Comparison of ENCODE assay signal across 8 mouse cellular contexts in the genomic region with DNA sequence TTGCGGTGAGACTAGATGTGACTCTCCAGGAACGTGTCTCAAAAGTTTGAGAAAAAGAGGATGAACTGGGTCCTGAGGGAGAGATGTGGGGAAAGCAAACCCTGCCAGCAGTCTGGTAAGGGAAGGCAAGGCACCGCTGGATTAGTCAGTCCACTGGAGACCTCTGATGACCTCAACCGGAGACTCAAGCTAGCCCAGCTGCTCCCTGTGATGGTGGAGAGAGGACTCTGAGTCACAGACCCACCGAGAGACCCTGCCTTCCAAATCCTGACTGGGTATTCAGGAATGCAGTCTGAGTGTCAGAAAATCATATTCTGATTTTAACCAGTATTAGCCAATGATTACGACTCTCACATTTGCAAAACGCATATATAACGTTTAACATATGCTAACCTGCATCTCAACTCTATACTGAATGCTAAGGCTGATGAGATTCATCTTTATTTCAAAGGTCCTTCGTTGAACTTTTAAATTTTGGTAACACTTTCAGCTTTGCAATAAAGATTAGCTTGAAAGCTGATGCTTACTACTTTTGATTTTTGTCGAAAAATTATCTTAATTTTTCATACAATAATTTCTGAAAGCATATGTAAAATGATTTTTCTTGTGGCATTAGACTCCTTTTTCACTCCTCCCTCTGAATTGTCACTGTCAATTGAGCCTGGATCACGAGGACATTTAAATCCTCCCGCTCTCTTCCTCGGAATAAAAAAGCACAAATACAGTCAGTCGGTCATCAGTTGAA. TPM values are rescaled to one million over a fixed set of nuclear protein-coding genes. Genes with fewer than 3 reads are reported as not detected.
DNase-seq lines count a peak whose midpoint lies in the region; ATAC-seq lines count a peak whose summit lies in the region.

No protein-coding gene starts in this region.

- ATAC-seq in heart, embryonic 13.5 days (ENCODE audit: extremely low read depth, insufficient number of reproducible peaks, low FRiP score, low TSS enrichment) = no peak
- ATAC-seq in hindbrain, embryonic 13.5 days (ENCODE audit: low FRiP score) = no peak
- ATAC-seq in midbrain, embryonic 12.5 days (ENCODE audit: low FRiP score, low read depth) = no peak

- H3K36me3 ChIP-seq in heart, embryonic 13.5 days = no peaks in the 10 kb centered on the region
- no peaks in the 10 kb centered on the region for H3K36me3 ChIP-seq in hindbrain, embryonic 13.5 days
- H3K36me3 ChIP-seq in midbrain, embryonic 12.5 days = no peaks in the 10 kb centered on the region

- peak overlapping the region; percentile 37; the same call in 1 of the 2 replicates for H3K9ac ChIP-seq in heart, embryonic 13.5 days
- H3K9ac ChIP-seq in hindbrain, embryonic 13.5 days = no peak overlapping the region
- no peak overlapping the region for H3K9ac ChIP-seq in midbrain, embryonic 12.5 days (replicated peaks)

- 34% methylated on average over 14 of the region's 14 CpGs for WGBS in heart, embryonic 13.5 days
- 39% methylated on average over 14 of the region's 14 CpGs for WGBS in hindbrain, embryonic 13.5 days
- 33% methylated on average over 14 of the region's 14 CpGs for WGBS in midbrain, embryonic 12.5 days

- H3K4me2 ChIP-seq in heart, embryonic 13.5 days = peak overlapping the region; percentile 88
- H3K4me2 ChIP-seq in hindbrain, embryonic 13.5 days = peak overlapping the region; percentile 51
- H3K4me2 ChIP-seq in midbrain, embryonic 12.5 days (replicated peaks) = peak overlapping the region; percentile 54

- peaks cover 10% of the 10 kb centered on the region; the same call in 1 of the 2 replicates for H3K27me3 ChIP-seq in heart, embryonic 13.5 days (replicated peaks)
- H3K27me3 ChIP-seq in hindbrain, embryonic 13.5 days = peaks cover 31% of the 10 kb centered on the region
- H3K27me3 ChIP-seq in midbrain, embryonic 12.5 days = peaks cover 24% of the 10 kb centered on the region

- no peak for DNase-seq in heart, adult 9 months (ENCODE audit: low spot score in 2 of 2)
- peak; percentile 54 for DNase-seq in MN1 (ENCODE audit: low spot score)
- no peak for DNase-seq in thymus, adult 18-20 months
- no peak for DNase-seq in urinary bladder, postnatal 14 days (ENCODE audit: low spot score)
- no peak for DNase-seq in cerebellum, adult 9-10 months

- H3K27ac ChIP-seq in heart, embryonic 13.5 days (replicated peaks) = no peak overlapping the region
- H3K27ac ChIP-seq in hindbrain, embryonic 13.5 days = no peak overlapping the region
- H3K27ac ChIP-seq in midbrain, embryonic 12.5 days (replicated peaks) = no peak overlapping the region

- H3K4me1 ChIP-seq in heart, embryonic 13.5 days = peaks cover 23% of the 10 kb centered on the region
- peaks cover 18% of the 10 kb centered on the region for H3K4me1 ChIP-seq in hindbrain, embryonic 13.5 days (replicated peaks)
- H3K4me1 ChIP-seq in midbrain, embryonic 12.5 days = peaks cover 12% of the 10 kb centered on the region

- H3K9me3 ChIP-seq in heart, embryonic 13.5 days = no peaks in the 10 kb centered on the region; the same call in 1 of the 2 replicates
- no peaks in the 10 kb centered on the region for H3K9me3 ChIP-seq in hindbrain, embryonic 13.5 days
- H3K9me3 ChIP-seq in midbrain, embryonic 12.5 days = no peaks in the 10 kb centered on the region

- peak overlapping the region; percentile 54 for H3K4me3 ChIP-seq in heart, embryonic 13.5 days
- H3K4me3 ChIP-seq in hindbrain, embryonic 13.5 days = peak overlapping the region; percentile 27
- peak overlapping the region; percentile 38 for H3K4me3 ChIP-seq in midbrain, embryonic 12.5 days

RNA-seq across cellular contexts. Expression of a gene that starts 3.0 kb away (rescaled TPM):
- 0.56 and 0.88 TPM in 2 replicates for polyA plus RNA-seq in heart, embryonic 13.5 days (2015; fragmentation: Nextera tagmentation; extraction: Ambion mirVana)
- 1.0 and 2.8 TPM in 2 replicates for polyA plus RNA-seq in hindbrain, embryonic 13.5 days (2015; fragmentation: Nextera tagmentation; extraction: Ambion mirVana)
- polyA plus RNA-seq in midbrain, embryonic 12.5 days (2016; fragmentation: Nextera tagmentation; extraction: Ambion mirVana) = 1.3 and 1.4 TPM in 2 replicates

RNA-seq across cellular contexts. Expression of a gene that starts 3.5 kb away (rescaled TPM):
- 0.53 and 1.2 TPM in 2 replicates for polyA plus RNA-seq in heart, embryonic 13.5 days (2015; fragmentation: Nextera tagmentation; extraction: Ambion mirVana)
- polyA plus RNA-seq in hindbrain, embryonic 13.5 days (2015; fragmentation: Nextera tagmentation; extraction: Ambion mirVana) = 2.8 and 4.4 TPM in 2 replicates
- polyA plus RNA-seq in midbrain, embryonic 12.5 days (2016; fragmentation: Nextera tagmentation; extraction: Ambion mirVana) = 7.6 and 8.3 TPM in 2 replicates

RNA-seq across cellular contexts. Expression of a gene that starts 5.8 kb away (rescaled TPM):
- polyA plus RNA-seq in heart, embryonic 13.5 days (2015; fragmentation: Nextera tagmentation; extraction: Ambion mirVana) = 3.2 TPM in 2 replicates
- polyA plus RNA-seq in hindbrain, embryonic 13.5 days (2015; fragmentation: Nextera tagmentation; extraction: Ambion mirVana) = 7.5 TPM in 2 replicates
- polyA plus RNA-seq in midbrain, embryonic 12.5 days (2016; fragmentation: Nextera tagmentation; extraction: Ambion mirVana) = 5.4 and 6.2 TPM in 2 replicates

RNA-seq across cellular contexts. Expression of a gene that starts 22.8 kb away (rescaled TPM):
- polyA plus RNA-seq in heart, embryonic 13.5 days (2015; fragmentation: Nextera tagmentation; extraction: Ambion mirVana) = 444 and 458 TPM in 2 replicates
- polyA plus RNA-seq in hindbrain, embryonic 13.5 days (2015; fragmentation: Nextera tagmentation; extraction: Ambion mirVana) = 444 and 448 TPM in 2 replicates
- polyA plus RNA-seq in midbrain, embryonic 12.5 days (2016; fragmentation: Nextera tagmentation; extraction: Ambion mirVana) = 503 and 506 TPM in 2 replicates

RNA-seq across cellular contexts. Expression of a gene that starts 48.5 kb away (rescaled TPM):
- 8.4 and 10.6 TPM in 2 replicates for polyA plus RNA-seq in heart, embryonic 13.5 days (2015; fragmentation: Nextera tagmentation; extraction: Ambion mirVana)
- polyA plus RNA-seq in hindbrain, embryonic 13.5 days (2015; fragmentation: Nextera tagmentation; extraction: Ambion mirVana) = 2.7 and 2.8 TPM in 2 replicates
- 2.3 and 2.4 TPM in 2 replicates for polyA plus RNA-seq in midbrain, embryonic 12.5 days (2016; fragmentation: Nextera tagmentation; extraction: Ambion mirVana)
